Mouse (Mus musculus): Measurements from ENCODE around the gene Wdr91. TPM values are rescaled to one million over a fixed set of nuclear protein-coding genes. Genes with fewer than 3 reads are reported as not detected.

Wdr91 gene
- polyA plus RNA-seq, 1 experiment = 12.9 TPM

DNA sequence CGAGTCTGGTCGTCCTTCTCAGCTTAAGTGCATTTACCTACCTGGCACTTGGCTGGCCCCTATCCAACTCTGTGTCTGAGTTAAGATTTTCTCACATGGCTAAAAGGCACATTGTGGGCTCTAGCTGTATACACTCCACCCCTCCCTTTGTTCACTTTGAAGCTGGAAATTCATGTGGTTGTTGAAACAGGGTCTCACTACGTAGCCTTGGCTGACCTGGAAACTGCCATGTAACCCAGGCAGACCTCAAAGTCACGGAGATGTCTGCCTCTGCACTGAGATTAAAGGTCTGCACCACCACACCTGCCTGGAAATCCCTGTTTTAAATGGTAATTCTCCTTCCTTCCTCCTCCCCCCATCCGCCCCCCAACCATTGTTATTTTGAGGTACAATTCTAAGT is 32.8 kb upstream of the Wdr91 start:
- TF ChIP-seq MYOD1 (IDR thresholded peaks at IDR 0.05; ENCODE audit: control insufficient read depth in 1 of 3, insufficient read length in 2 of 3, low read depth in 2 of 3) = no peak
- no peak for TF ChIP-seq MYOG (IDR thresholded peaks at IDR 0.05; ENCODE audit: control insufficient read depth in 1 of 3, insufficient read depth in 1 of 3, insufficient read length in 2 of 3, low read depth in 2 of 3)
- TF ChIP-seq TCF3 (IDR thresholded peaks at IDR 0.05; ENCODE audit: insufficient read length, low read depth) = no peak
- TF ChIP-seq POLR2AphosphoS2 (IDR thresholded peaks at IDR 0.05; ENCODE audit: insufficient read length, low read depth) = no peak

DNA sequence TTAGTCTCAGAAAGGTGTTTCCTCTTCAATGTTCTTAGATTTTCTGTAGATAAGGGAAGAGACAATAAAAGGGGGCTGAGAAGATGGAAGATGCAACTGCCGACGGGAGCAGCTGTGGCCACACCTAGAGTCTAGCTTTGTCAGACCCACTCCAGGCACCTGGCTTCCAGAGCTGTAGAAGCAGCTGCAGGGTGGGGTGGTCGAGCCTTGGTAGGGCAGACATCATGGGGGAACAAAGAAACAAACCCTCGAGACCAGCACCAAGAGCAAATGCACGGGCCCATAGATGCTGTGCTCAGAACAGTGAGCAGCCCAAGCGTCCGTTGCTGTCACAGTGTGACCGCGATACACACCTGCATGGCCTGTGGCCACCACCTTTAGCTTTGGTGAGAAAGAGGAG is 31.8 kb upstream of the Wdr91 start:
- Histone ChIP-seq H3K36me3 (ENCODE audit: control insufficient read depth, insufficient read depth) (no peaks in the 10 kb centered on the region), H3K27me3 (ENCODE audit: control insufficient read depth, insufficient read depth, insufficient read length) (no peaks in the 10 kb centered on the region), H3ac (ENCODE audit: control insufficient read depth, insufficient read length) (no peak overlapping the region), H3K4me2 (ENCODE audit: low read depth) (no peak overlapping the region), H3K79me2 (ENCODE audit: control insufficient read depth, insufficient read depth) (no peaks in the 10 kb centered on the region), H3K4me3 (no peak overlapping the region)
- TF ChIP-seq REST (IDR thresholded peaks at IDR 0.05; ENCODE audit: insufficient read depth, insufficient read length) (no peak), SRF (IDR thresholded peaks at IDR 0.05; ENCODE audit: control insufficient read depth, insufficient read length, low read depth) (no peak), MAX (IDR thresholded peaks at IDR 0.05; ENCODE audit: low read depth) (no peak), MYOD1 (IDR thresholded peaks at IDR 0.05; ENCODE audit: control insufficient read depth in 1 of 3, insufficient read length in 2 of 3, low read depth in 2 of 3) (no peak), USF1 (IDR thresholded peaks at IDR 0.05; ENCODE audit: low read depth) (no peak), TCF12 (IDR thresholded peaks at IDR 0.05; ENCODE audit: insufficient read depth, poor library complexity, severe bottlenecking) (no peak), TCF3 (IDR thresholded peaks at IDR 0.05; ENCODE audit: insufficient read length, low read depth) (no peak), E2F4 (IDR thresholded peaks at IDR 0.05; ENCODE audit: insufficient read depth) (no peak), MYOG (IDR thresholded peaks at IDR 0.05; ENCODE audit: control insufficient read depth in 1 of 3, insufficient read depth in 1 of 3, insufficient read length in 2 of 3, low read depth in 2 of 3) (no peak), CEBPB (IDR thresholded peaks at IDR 0.05; ENCODE audit: insufficient read depth, poor library complexity, severe bottlenecking) (no peak), POLR2A (IDR thresholded peaks at IDR 0.05; ENCODE audit: insufficient read length, low read depth) (no peak), POLR2AphosphoS2 (IDR thresholded peaks at IDR 0.05; ENCODE audit: insufficient read length, low read depth) (no peak)

More for the DNA sequence above, 32.8 kb upstream of the Wdr91 start:
- Histone ChIP-seq H3K79me2 (ENCODE audit: control insufficient read depth, insufficient read depth) (no peaks in the 10 kb centered on the region), H3K27me3 (ENCODE audit: control insufficient read depth, insufficient read depth, insufficient read length) (no peaks in the 10 kb centered on the region), H3K4me2 (ENCODE audit: low read depth) (no peak overlapping the region), H3ac (ENCODE audit: control insufficient read depth, insufficient read length) (no peak overlapping the region), H3K36me3 (ENCODE audit: control insufficient read depth, insufficient read depth) (no peaks in the 10 kb centered on the region), H3K4me3 (no peak overlapping the region)

DNA sequence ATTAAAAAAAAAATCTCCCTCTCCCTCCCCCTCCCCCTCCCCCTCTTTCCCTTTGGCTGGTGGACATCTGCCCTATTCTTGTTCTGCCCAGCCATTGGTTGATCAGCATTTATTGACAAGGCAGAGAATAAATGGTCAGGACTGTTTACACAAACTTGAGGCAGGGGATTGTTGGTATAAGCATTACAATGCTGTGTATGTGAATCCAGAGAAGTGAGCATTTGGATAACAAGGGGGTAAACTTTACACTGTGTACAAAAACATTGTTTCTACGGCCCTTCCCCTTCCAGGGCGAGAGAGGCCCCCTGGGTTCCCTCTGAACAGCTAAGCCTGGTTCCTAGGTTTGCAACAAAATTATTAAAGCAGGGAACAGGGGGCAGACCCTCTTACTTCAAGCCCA is 30.8 kb upstream of the Wdr91 start:
- Histone ChIP-seq H3K79me2 (ENCODE audit: control insufficient read depth, insufficient read depth) (no peaks in the 10 kb centered on the region), H3K27me3 (ENCODE audit: control insufficient read depth, insufficient read depth, insufficient read length) (no peaks in the 10 kb centered on the region), H3K4me3 (no peak overlapping the region), H3K4me2 (ENCODE audit: low read depth) (no peak overlapping the region), H3K36me3 (ENCODE audit: control insufficient read depth, insufficient read depth) (no peaks in the 10 kb centered on the region), H3ac (ENCODE audit: control insufficient read depth, insufficient read length) (no peak overlapping the region)
- TF ChIP-seq SRF (IDR thresholded peaks at IDR 0.05; ENCODE audit: control insufficient read depth, insufficient read length, low read depth) (no peak), CEBPB (IDR thresholded peaks at IDR 0.05; ENCODE audit: insufficient read depth, poor library complexity, severe bottlenecking) (no peak), TCF3 (IDR thresholded peaks at IDR 0.05; ENCODE audit: insufficient read length, low read depth) (no peak), MYOD1 (IDR thresholded peaks at IDR 0.05; ENCODE audit: control insufficient read depth in 1 of 3, insufficient read length in 2 of 3, low read depth in 2 of 3) (no peak), POLR2AphosphoS2 (IDR thresholded peaks at IDR 0.05; ENCODE audit: insufficient read length, low read depth) (no peak), MYOG (IDR thresholded peaks at IDR 0.05; ENCODE audit: control insufficient read depth in 1 of 3, insufficient read depth in 1 of 3, insufficient read length in 2 of 3, low read depth in 2 of 3) (no peak), E2F4 (IDR thresholded peaks at IDR 0.05; ENCODE audit: insufficient read depth) (no peak), MAX (IDR thresholded peaks at IDR 0.05; ENCODE audit: low read depth) (no peak), POLR2A (IDR thresholded peaks at IDR 0.05; ENCODE audit: insufficient read length, low read depth) (no peak), USF1 (IDR thresholded peaks at IDR 0.05; ENCODE audit: low read depth) (no peak), TCF12 (IDR thresholded peaks at IDR 0.05; ENCODE audit: insufficient read depth, poor library complexity, severe bottlenecking) (no peak), REST (IDR thresholded peaks at IDR 0.05; ENCODE audit: insufficient read depth, insufficient read length) (no peak)

DNA sequence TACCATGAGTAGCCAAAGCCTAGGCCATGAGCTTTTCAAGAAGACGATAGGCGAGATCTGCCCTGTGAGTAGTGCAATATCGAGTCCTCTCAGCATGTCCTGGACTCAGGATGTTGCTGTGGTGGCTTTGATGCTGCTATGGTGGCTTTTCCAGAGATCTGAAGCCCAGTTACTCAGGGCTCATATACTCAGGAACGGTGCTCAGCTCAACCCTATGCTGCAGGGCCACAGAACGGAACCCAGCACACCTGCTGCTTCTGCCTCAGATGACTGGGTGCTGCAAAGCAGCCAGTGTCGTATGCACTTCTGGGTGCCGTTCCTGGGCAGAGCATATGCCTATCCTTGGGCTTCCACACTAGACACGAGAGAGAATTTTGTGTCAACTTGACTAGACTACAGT is 28.8 kb upstream of the Wdr91 start:
- TF ChIP-seq POLR2AphosphoS2 (IDR thresholded peaks at IDR 0.05; ENCODE audit: insufficient read length, low read depth) (no peak), MYOG (IDR thresholded peaks at IDR 0.05; ENCODE audit: control insufficient read depth in 1 of 3, insufficient read depth in 1 of 3, insufficient read length in 2 of 3, low read depth in 2 of 3) (no peak), TCF12 (IDR thresholded peaks at IDR 0.05; ENCODE audit: insufficient read depth, poor library complexity, severe bottlenecking) (no peak), SRF (IDR thresholded peaks at IDR 0.05; ENCODE audit: control insufficient read depth, insufficient read length, low read depth) (no peak), TCF3 (IDR thresholded peaks at IDR 0.05; ENCODE audit: insufficient read length, low read depth) (no peak), CEBPB (IDR thresholded peaks at IDR 0.05; ENCODE audit: insufficient read depth, poor library complexity, severe bottlenecking) (no peak)
- Histone ChIP-seq H3K4me3 (no peak overlapping the region), H3K79me2 (ENCODE audit: control insufficient read depth, insufficient read depth) (no peaks in the 10 kb centered on the region), H3K36me3 (ENCODE audit: control insufficient read depth, insufficient read depth) (no peaks in the 10 kb centered on the region), H3ac (ENCODE audit: control insufficient read depth, insufficient read length) (no peak overlapping the region), H3K4me2 (ENCODE audit: low read depth) (no peak overlapping the region), H3K27me3 (ENCODE audit: control insufficient read depth, insufficient read depth, insufficient read length) (no peaks in the 10 kb centered on the region)

DNA sequence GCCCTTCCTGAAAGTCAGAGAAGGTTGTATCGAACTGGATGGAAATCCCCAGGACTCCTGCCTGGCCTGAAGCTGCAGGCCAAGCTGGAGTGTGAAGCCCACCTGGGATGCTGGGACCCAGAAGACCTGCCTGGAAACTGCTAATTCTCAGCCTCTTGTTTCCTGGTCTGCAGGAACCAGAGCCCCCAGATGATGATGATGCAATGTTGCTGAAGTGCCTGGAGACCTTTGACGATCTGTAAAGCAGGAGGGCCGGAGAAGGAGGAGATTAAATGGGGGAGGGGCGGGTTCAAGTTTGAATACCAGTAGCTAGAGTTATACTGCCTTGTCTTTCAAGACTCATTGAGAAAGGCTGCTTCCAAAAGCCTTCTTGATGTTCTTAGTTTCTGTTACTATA is 28.3 kb upstream of the Wdr91 start:
- Histone ChIP-seq H3K4me3 (no peak overlapping the region), H3K36me3 (ENCODE audit: control insufficient read depth, insufficient read depth) (no peaks in the 10 kb centered on the region), H3K4me2 (ENCODE audit: low read depth) (peak overlapping the region; percentile 51), H3ac (ENCODE audit: control insufficient read depth, insufficient read length) (no peak overlapping the region), H3K27me3 (ENCODE audit: control insufficient read depth, insufficient read depth, insufficient read length) (peaks cover 4% of the 10 kb centered on the region), H3K79me2 (ENCODE audit: control insufficient read depth, insufficient read depth) (no peaks in the 10 kb centered on the region)
- TF ChIP-seq POLR2A (IDR thresholded peaks at IDR 0.05; ENCODE audit: insufficient read length, low read depth) = no peak
- no peak for TF ChIP-seq MAX (IDR thresholded peaks at IDR 0.05; ENCODE audit: low read depth)
- no peak for TF ChIP-seq TCF3 (IDR thresholded peaks at IDR 0.05; ENCODE audit: insufficient read length, low read depth)
- peak; percentile 52; the same call in 1 of the 2 replicates for TF ChIP-seq CEBPB (IDR thresholded peaks at IDR 0.05; ENCODE audit: insufficient read depth, poor library complexity, severe bottlenecking)

Data from myocyte (in vitro differentiated cells).